9 mouse cellular contexts compared by ENCODE assay signal in the genomic region with DNA sequence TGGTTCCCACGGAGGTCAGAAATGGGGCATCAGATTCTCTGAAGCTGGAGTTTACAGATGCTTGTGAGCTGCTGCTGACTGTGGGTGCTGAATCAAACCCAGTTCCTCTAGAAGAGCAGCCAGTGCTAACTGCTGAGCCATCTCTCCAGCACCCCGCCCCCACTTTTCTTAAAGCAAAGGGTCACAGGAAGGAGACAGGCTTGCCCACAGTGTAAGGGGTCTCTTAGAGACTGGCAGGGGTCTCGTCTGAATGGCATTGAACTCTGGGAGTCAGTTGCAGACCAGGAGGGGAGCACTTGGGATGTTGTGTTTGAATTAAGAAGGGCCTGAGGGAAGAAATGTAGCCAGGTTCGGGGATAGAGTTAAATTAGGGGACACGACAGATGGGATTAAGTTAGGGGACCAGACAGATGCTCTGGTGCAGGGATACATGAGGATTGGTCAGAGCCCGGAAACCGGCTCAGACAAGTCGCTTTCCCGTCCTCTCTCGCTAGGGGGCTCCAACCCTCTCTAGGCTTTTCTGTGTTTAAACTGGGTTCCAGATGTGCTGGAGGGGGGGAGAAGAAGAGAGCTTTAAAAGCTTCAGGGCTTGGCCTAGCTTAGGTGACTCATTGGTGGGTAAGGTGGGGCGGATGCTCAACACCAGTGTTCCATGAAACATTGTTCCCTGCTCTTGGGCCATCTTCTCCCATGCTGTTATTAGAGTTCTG. TPM values are rescaled to one million over a fixed set of nuclear protein-coding genes. Genes with fewer than 3 reads are reported as not detected.
A peak's percentile ranks its signal among the peaks of the same experiment; 100 is the strongest.
DNase-seq lines count a peak whose midpoint lies in the region; ATAC-seq and TF ChIP-seq lines count a peak whose summit lies in the region.
"Had no signal": no experiment of that assay in that cellular context is flagged by ENCODE, and none has a peak within 500 bp of the region (broad histone marks: within the 10 kb centered on the region; RNA-seq: fewer than 3 reads in every experiment).

No protein-coding gene starts in this region.

- H3K9ac ChIP-seq in heart, postnatal 0 days (replicated peaks; ENCODE audit: low read depth, low read length): no peak overlapping the region
- no peak overlapping the region for H3K9ac ChIP-seq in midbrain, postnatal 0 days (replicated peaks; ENCODE audit: low read length, poor library complexity, severe bottlenecking)
- H3K9ac ChIP-seq: neural tube, embryonic 13.5 days had no signal

- H3K27me3 ChIP-seq in heart, postnatal 0 days (ENCODE audit: control insufficient read depth, insufficient read depth, low read length): peaks cover 58% of the 10 kb centered on the region
- peaks cover 91% of the 10 kb centered on the region for H3K27me3 ChIP-seq in heart, embryonic 10.5 days (ENCODE audit: insufficient read depth, poor library complexity, severe bottlenecking)
- peaks cover 51% of the 10 kb centered on the region for H3K27me3 ChIP-seq in midbrain, postnatal 0 days (ENCODE audit: insufficient read depth, low read length)

- no peak for DNase-seq in heart, postnatal 0 days (ENCODE audit: low spot score)
- DNase-seq in heart, embryonic 10.5 days (ENCODE audit: low spot score): no peak
- peak; percentile 51 for DNase-seq in right cerebral cortex, postnatal 4 days
- no peak for DNase-seq in right cerebral cortex, postnatal 25 days
- DNase-seq in brain, adult 2 months (ENCODE audit: low read depth, low spot score): peak; percentile 67
- peak; percentile 44 to 61 for DNase-seq in heart, postnatal 36 days
- DNase-seq in midbrain, postnatal 0 days (ENCODE audit: low spot score): peak; percentile 61

- no peak overlapping the region for H3K27ac ChIP-seq in heart, postnatal 0 days (ENCODE audit: low read depth)
- H3K27ac ChIP-seq in heart, embryonic 10.5 days: no peak overlapping the region
- H3K27ac ChIP-seq in midbrain, postnatal 0 days (ENCODE audit: low read depth, low read length): no peak overlapping the region
- H3K27ac ChIP-seq: neural tube, embryonic 13.5 days had no signal

- 23% methylated on average over 11 of the region's 11 CpGs for WGBS in heart, postnatal 0 days
- 20% methylated on average over 11 of the region's 11 CpGs for WGBS in heart, embryonic 10.5 days
- WGBS in midbrain, postnatal 0 days: 20% methylated on average over 11 of the region's 11 CpGs

- H3K4me2 ChIP-seq in heart, postnatal 0 days (ENCODE audit: low read depth, low read length): no peak overlapping the region
- no peak overlapping the region for H3K4me2 ChIP-seq in midbrain, postnatal 0 days (ENCODE audit: low read depth, low read length, poor library complexity, severe bottlenecking)

- H3K36me3 ChIP-seq in heart, postnatal 0 days (replicated peaks; ENCODE audit: control insufficient read depth, insufficient read depth, low read length): no peaks in the 10 kb centered on the region
- no peaks in the 10 kb centered on the region for H3K36me3 ChIP-seq in heart, embryonic 10.5 days
- no peaks in the 10 kb centered on the region for H3K36me3 ChIP-seq in midbrain, postnatal 0 days (ENCODE audit: insufficient read depth, low read length)
- H3K36me3 ChIP-seq: neural tube, embryonic 13.5 days had no signal

- ATAC-seq in heart, postnatal 0 days (ENCODE audit: insufficient read depth, low read depth): no peak
- ATAC-seq in midbrain, postnatal 0 days (ENCODE audit: low FRiP score): no peak
- ATAC-seq in monocyte, adult 5-6 weeks (replicated peaks; ENCODE audit: insufficient number of reproducible peaks, low FRiP score, low TSS enrichment, poor library complexity, severe bottlenecking): no peak

- peaks cover 8% of the 10 kb centered on the region for H3K4me1 ChIP-seq in heart, postnatal 0 days (ENCODE audit: control insufficient read depth, insufficient read depth)
- H3K4me1 ChIP-seq in heart, embryonic 10.5 days: peaks cover 61% of the 10 kb centered on the region
- 0 out of 2 replicates have a peak, but pooled peaks cover 4% of the 10 kb centered on the region for H3K4me1 ChIP-seq in midbrain, postnatal 0 days (ENCODE audit: insufficient read depth, low read length)

- intact Hi-C loops in heart, postnatal 36 days (cut with DNase I): no loop called here

- no peaks in the 10 kb centered on the region for H3K9me3 ChIP-seq in heart, postnatal 0 days (replicated peaks; ENCODE audit: control insufficient read depth, low read length)
- no peaks in the 10 kb centered on the region for H3K9me3 ChIP-seq in heart, embryonic 10.5 days
- no peaks in the 10 kb centered on the region for H3K9me3 ChIP-seq in midbrain, postnatal 0 days (ENCODE audit: low read length)
- H3K9me3 ChIP-seq: neural tube, embryonic 13.5 days had no signal

- TF ChIP-seq CTCF in heart, postnatal 0 days (IDR thresholded peaks at IDR 0.05; ENCODE audit: low read depth): peak; percentile 38
- peak; percentile 62 for TF ChIP-seq CTCF in midbrain, postnatal 0 days (IDR thresholded peaks at IDR 0.05)

- H3K4me3 ChIP-seq in heart, postnatal 0 days (ENCODE audit: low read depth, low read length): no peak overlapping the region
- H3K4me3 ChIP-seq in heart, embryonic 10.5 days: no peak overlapping the region
- H3K4me3 ChIP-seq in midbrain, postnatal 0 days (ENCODE audit: low read depth, low read length): no peak overlapping the region

- no peak for TF ChIP-seq EP300 in heart, postnatal 0 days (IDR thresholded peaks at IDR 0.05; ENCODE audit: low read depth)

RNA-seq across cellular contexts. Expression of a gene that starts 7.0 kb away (rescaled TPM):
- total RNA-seq in heart, postnatal 0 days (2014; rRNA removed; ENCODE audit: low replicate concordance): 0.35 and 21.7 TPM in 2 replicates
- 10.3 and 14.1 TPM in 2 replicates for polyA plus RNA-seq in heart, postnatal 0 days (2015; fragmentation: Nextera tagmentation; extraction: Ambion mirVana)
- 3.3 and 6.3 TPM in 2 replicates for polyA plus RNA-seq in heart, embryonic 10.5 days (2016; fragmentation: Nextera tagmentation; extraction: Ambion mirVana)
- 1 to 10 TPM; 4.6 to 4.8 TPM for total RNA-seq in heart, postnatal 36 days (2021)
- 0.94 and 2.2 TPM in 2 replicates for total RNA-seq in midbrain, postnatal 0 days (2014; rRNA removed)
- 2.2 and 2.3 TPM in 2 replicates for polyA plus RNA-seq in midbrain, postnatal 0 days (2015; fragmentation: Nextera tagmentation; extraction: Ambion mirVana)
- 1.2 TPM in 1 of 3 replicates, not detected in the others for total RNA-seq in monocyte, adult 5-6 weeks (2017)

RNA-seq across cellular contexts. Expression of a gene that starts 34.7 kb away (rescaled TPM):
- 12.8 and 16.2 TPM in 2 replicates for total RNA-seq in heart, postnatal 0 days (2014; rRNA removed; ENCODE audit: low replicate concordance)
- polyA plus RNA-seq in heart, postnatal 0 days (2015; fragmentation: Nextera tagmentation; extraction: Ambion mirVana): 11.3 and 12.4 TPM in 2 replicates
- 11.8 and 13.4 TPM in 2 replicates for polyA plus RNA-seq in heart, embryonic 10.5 days (2016; fragmentation: Nextera tagmentation; extraction: Ambion mirVana)
- total RNA-seq in heart, postnatal 36 days (2021): 10 to 100 TPM; 11.6 to 14.2 TPM
- total RNA-seq in midbrain, postnatal 0 days (2014; rRNA removed): 72.2 and 85.8 TPM in 2 replicates
- 101 and 102 TPM in 2 replicates for polyA plus RNA-seq in midbrain, postnatal 0 days (2015; fragmentation: Nextera tagmentation; extraction: Ambion mirVana)
- total RNA-seq in monocyte, adult 5-6 weeks (2017): 19.7 to 41.4 TPM (median 22.3 TPM) in 3 replicates

RNA-seq across cellular contexts. Expression of a gene that starts 36.5 kb away (rescaled TPM):
- total RNA-seq in heart, postnatal 0 days (2014; rRNA removed; ENCODE audit: low replicate concordance): 0.65 TPM in 1 of 2 replicates, not detected in the other
- polyA plus RNA-seq in heart, postnatal 0 days (2015; fragmentation: Nextera tagmentation; extraction: Ambion mirVana): 0.10 and 0.11 TPM in 2 replicates
- 0.34 and 0.55 TPM in 2 replicates for polyA plus RNA-seq in heart, embryonic 10.5 days (2016; fragmentation: Nextera tagmentation; extraction: Ambion mirVana)
- total RNA-seq in heart, postnatal 36 days (2021): under 1 TPM; 0.11 to 0.19 TPM
- total RNA-seq in midbrain, postnatal 0 days (2014; rRNA removed): 5.9 and 7.2 TPM in 2 replicates
- 2.9 and 3.4 TPM in 2 replicates for polyA plus RNA-seq in midbrain, postnatal 0 days (2015; fragmentation: Nextera tagmentation; extraction: Ambion mirVana)
- not detected in 3 replicates for total RNA-seq in monocyte, adult 5-6 weeks (2017)

Comparison
In these comparisons a context has a peak if more than half of its experiments do, and no peak if none do; other contexts are left out.
1. DNase-seq: peak in right cerebral cortex, postnatal 4 days (single experiment), brain, adult 2 months (single experiment), heart, postnatal 36 days (2 of 2) and midbrain, postnatal 0 days (single experiment); none in heart, postnatal 0 days (single experiment), heart, embryonic 10.5 days (single experiment) and right cerebral cortex, postnatal 25 days (single experiment).